Mouse (Mus musculus) olfactory bulb, adult 2 months (tissue): ENCODE measurements at regions not wholly inside any gene's neighbourhood (a gene's known extent, or its start where the extent isn't known, plus 50 kb on each side); places are given as distances from the start of the nearest gene placed in this dataset.

Experiments used
- H3K27ac ChIP-seq: fragments of 200-500 bp; 2 replicates; pipeline ENCODE4 v1.5.1; 2012; ENCODE audit warnings: low read depth, low read length; ENCODE audit not compliant: insufficient read depth
- H3K4me1 ChIP-seq: fragments of 200-500 bp; 2 replicates; pipeline ENCODE4 v1.6.1; 2012; ENCODE audit warnings: low read length; ENCODE audit not compliant: control insufficient read depth, insufficient read depth
- H3K4me3 ChIP-seq: fragments of 200-500 bp; 2 replicates; pipeline ENCODE4 v1.5.1; 2012; ENCODE audit warnings: mild to moderate bottlenecking, low read depth, low read length, moderate library complexity; ENCODE audit not compliant: insufficient read depth
- CTCF ChIP-seq: fragments of 200-500 bp; IDR thresholded peaks from 2 replicates; pipeline ENCODE4 v1.5.1; 2012; ENCODE audit warnings: low read depth, mild to moderate bottlenecking, low read length, moderate library complexity; ENCODE audit not compliant: insufficient read depth
- POLR2A ChIP-seq: fragments of 200-500 bp; IDR thresholded peaks from 2 replicates; pipeline ENCODE4 v1.6.1; 2012; ENCODE audit warnings: mild to moderate bottlenecking, low read depth, low read length, moderate library complexity; ENCODE audit not compliant: insufficient read depth
- WGBS: fragments of 180-500 bp; shearing (Covaris S2); methylation state at CpG from one replicate; pipeline ENCODE4 v1.1.7; 2018; 5-methylcytosine and 5-hydroxymethylcytosine counted together

DNA sequence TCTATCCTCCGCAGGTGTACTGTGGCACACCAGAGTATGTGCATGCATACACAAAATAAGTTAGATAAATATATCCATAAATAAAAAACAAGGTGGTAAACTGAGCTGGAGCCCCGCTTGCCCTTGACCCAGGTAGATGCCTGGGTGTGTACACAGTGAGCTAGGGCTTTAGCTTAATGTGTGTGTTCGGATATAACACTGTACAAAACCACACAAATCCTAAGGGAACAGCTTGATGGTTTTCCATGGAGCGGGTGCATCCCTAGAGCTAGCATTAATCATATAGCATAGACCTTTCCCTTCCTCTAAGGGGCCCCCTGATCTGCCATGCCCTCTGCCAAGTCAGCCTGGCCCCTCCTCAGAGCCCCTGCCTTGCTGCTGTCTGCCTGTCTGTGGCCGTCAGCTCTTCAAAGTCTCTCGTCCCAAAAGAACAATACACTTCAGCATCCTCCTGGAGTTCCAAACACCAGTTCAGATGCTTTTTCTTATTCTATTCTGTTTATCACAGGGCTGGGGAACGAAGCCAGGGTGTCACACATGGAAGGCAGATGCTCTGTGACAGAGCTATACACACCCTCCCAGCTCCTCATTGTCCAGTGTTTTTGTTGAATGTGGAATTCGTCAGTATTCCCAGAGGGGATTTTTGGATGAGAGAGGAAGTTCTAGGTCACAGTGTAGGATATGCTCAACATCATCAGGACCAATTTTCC, 230.1 kb downstream of the Prdm2 start:
- TF ChIP-seq POLR2A (no peak), CTCF (no peak)
- WGBS: 79% methylated on average over 8 of the region's 8 CpGs
- no peak overlapping the region for H3K4me3 ChIP-seq
- no peaks in the 10 kb centered on the region for H3K4me1 ChIP-seq
- H3K27ac ChIP-seq: no peak overlapping the region

DNA sequence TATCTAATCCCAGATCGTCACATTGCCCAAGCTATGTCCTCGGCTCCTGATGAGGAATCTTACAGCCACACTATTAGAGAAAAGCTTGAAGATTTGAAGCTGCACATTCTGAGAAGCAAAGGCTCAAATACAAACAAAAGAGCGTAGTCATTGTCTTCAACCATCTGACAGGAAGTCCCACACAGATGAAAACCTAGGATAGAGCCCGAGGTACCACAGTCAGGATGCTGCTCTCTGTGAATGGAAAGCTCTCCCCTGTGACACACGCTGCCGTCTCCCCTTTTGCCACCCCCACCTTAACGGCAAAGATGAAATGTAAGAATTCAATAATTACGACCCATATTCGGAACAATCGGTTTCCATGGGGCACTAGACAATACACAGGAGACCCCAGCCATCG, 237.2 kb downstream of the Prdm2 start:
- no peaks in the 10 kb centered on the region for H3K4me1 ChIP-seq
- TF ChIP-seq POLR2A: no peak
- no peak for TF ChIP-seq CTCF
- no peak overlapping the region for H3K4me3 ChIP-seq
- WGBS: 80% methylated on average over 11 of the region's 11 CpGs
- H3K27ac ChIP-seq: no peak overlapping the region

DNA sequence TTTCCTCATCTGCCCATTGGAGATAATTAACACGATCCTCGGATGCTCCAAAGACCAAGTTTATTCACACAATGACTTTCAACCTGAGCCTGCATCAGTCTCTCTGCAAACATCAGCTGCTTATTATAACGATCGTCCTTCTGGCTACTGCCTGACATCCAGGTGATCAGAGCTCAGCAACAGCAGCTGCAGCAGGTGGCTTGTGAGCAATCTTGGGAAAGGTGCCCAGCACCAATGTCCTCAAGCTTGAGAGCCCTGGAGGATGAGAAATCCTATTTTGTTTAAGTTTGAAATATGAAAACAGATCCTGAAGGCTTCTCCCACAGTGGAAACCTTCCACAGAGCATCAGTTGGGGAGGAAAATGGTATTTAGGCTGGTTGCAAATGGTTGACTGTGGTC, 242.8 kb downstream of the Prdm2 start:
- Histone ChIP-seq H3K4me1 (no peaks in the 10 kb centered on the region), H3K27ac (no peak overlapping the region), H3K4me3 (no peak overlapping the region)
- TF ChIP-seq POLR2A (no peak), CTCF (no peak)
- 86% methylated on average over 4 of the region's 4 CpGs for WGBS

DNA sequence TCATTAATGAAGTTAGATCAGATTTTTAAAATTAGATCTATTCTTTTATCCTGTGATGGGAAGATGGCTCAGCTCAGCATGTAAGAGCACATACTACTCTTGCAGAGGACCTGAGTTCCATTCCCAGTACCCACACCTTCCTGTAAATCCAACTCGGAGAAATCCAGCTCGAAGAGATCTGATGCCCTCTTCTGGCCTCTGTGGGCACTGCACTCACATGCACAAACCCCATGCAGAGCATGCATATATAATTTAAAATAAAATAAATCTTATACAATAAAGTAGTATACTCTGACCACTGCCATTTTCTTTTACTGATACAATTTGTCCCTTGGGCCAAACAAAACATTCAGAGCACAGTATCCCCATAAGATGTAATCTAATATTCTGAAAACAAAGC, 245.2 kb downstream of the Prdm2 start:
- TF ChIP-seq CTCF (no peak), POLR2A (no peak)
- H3K27ac ChIP-seq: no peak overlapping the region
- H3K4me1 ChIP-seq: no peaks in the 10 kb centered on the region
- 90% methylated on average over 2 of the region's 2 CpGs for WGBS
- H3K4me3 ChIP-seq: no peak overlapping the region

DNA sequence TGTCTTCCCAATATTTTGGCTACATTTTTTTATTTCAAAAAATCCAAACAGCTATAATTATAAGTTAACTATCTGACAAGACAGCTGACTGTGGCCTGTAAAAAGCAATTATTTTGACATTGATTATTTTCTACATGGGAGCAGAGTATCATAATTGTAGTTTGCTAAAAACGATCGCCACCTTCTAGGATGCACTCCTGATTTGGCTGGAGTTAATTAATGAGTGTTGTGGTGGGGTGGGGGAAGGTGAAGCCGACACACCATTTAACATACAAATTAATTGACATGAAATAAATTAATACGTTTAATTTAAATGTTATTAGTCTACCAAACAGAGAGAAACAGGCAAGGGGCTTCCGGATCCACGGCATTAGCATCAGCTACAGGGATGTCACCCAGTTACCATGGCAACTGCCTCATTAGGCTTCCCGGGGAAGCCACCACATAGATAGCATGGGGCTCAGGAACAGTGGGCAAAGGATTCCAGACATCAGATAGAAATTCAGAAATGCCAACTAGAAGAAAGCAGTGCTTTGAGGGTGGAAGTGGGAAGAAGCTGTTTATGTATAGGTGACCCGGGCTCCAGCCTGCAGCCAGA, 255.9 kb downstream of the Prdm2 start:
- 20% methylated on average over 8 of the region's 8 CpGs for WGBS
- no peak overlapping the region for H3K27ac ChIP-seq
- TF ChIP-seq POLR2A: no peak
- no peak for TF ChIP-seq CTCF
- H3K4me3 ChIP-seq: no peak overlapping the region
- peaks cover 11% of the 10 kb centered on the region for H3K4me1 ChIP-seq

DNA sequence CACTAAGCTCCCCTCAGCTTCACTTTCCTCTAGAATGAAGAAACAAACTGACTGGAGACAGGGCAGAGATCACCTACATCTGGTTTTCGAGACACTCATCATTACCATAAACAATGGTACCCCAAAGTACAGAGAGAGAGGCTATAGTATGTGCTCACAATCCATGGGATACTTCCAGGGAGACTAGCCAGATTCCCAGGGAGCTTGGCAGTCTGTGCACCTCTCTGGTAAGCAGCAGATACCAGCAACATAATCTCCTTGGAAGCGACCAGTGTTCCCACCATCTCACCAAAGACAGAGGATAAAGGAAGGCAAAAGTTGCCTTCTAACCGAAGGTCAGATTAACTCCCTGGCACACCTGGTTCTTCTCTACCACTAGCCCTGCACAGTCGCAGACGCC, 256.4 kb downstream of the Prdm2 start:
- Histone ChIP-seq H3K4me1 (peaks cover 11% of the 10 kb centered on the region), H3K27ac (no peak overlapping the region), H3K4me3 (no peak overlapping the region)
- 66% methylated on average over 5 of the region's 5 CpGs for WGBS
- no peak for TF ChIP-seq POLR2A
- no peak for TF ChIP-seq CTCF

DNA sequence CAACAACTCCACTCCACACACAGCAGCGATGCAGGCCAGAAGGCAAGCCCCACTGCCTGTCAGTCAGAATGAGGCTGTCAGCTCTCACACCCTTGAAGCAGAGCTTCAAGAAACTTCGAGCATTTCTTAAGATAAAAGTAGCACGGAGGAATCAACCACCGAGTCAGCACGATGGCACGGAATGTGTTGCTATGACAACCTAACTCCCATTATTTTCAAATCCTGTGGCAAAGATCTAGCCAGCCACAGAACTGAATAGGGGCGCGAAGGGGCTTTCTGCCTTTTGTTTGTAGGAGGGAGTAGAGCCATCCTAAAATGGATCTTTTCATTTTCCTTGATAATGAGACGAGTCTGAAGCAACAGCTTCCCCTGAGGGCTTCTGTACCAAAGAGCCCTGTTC, 259.1 kb downstream of the Prdm2 start:
- Histone ChIP-seq H3K27ac (no peak overlapping the region), H3K4me3 (no peak overlapping the region), H3K4me1 (peaks cover 11% of the 10 kb centered on the region)
- WGBS: 16% methylated on average over 9 of the region's 9 CpGs
- TF ChIP-seq CTCF (no peak), POLR2A (no peak)

DNA sequence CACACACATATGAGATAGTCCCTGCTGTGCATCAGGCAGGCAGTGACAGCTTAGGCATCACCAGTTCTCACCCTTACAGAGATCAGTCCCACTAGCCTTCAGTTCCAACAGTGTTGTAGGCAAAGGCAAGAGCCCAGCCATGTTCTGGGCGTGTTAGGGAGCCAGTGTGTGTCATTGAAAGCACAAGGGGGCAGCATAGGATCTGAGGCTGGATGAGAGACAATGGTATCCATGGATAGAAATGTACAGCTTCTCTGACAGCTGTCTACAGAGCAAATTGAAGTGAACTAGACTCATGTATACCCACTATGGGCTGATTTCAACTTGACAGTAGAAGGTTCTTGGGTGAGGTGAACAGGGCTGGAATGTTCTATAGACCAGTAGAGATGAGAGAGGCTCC, 259.9 kb downstream of the Prdm2 start:
- H3K4me3 ChIP-seq: no peak overlapping the region
- WGBS: 83% methylated on average over 1 of the region's 1 CpGs
- TF ChIP-seq CTCF (no peak), POLR2A (no peak)
- H3K4me1 ChIP-seq: peaks cover 11% of the 10 kb centered on the region
- no peak overlapping the region for H3K27ac ChIP-seq

DNA sequence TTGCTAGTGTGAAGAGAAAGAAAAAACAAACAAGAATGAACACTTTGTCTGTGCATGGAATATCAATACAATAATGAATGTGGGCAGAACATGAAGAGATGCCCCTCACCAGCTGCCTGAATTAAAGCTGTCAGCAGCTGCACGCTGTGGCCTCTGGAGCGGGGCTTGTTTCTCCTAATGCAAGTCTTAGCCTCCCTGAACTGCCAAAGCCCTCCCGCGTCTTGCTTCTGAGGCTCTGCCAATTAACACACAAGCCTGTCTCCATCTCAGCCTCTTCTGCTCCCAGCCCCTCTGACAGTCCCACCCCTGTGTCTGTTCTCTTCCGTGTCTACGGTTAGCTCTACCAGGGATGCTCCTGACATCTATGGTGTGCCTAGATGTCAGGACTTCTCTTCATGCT, 265.1 kb downstream of the Prdm2 start:
- TF ChIP-seq CTCF: no peak
- no peak for TF ChIP-seq POLR2A
- H3K4me1 ChIP-seq: no peaks in the 10 kb centered on the region
- H3K4me3 ChIP-seq: no peak overlapping the region
- 59% methylated on average over 6 of the region's 6 CpGs for WGBS
- H3K27ac ChIP-seq: no peak overlapping the region

DNA sequence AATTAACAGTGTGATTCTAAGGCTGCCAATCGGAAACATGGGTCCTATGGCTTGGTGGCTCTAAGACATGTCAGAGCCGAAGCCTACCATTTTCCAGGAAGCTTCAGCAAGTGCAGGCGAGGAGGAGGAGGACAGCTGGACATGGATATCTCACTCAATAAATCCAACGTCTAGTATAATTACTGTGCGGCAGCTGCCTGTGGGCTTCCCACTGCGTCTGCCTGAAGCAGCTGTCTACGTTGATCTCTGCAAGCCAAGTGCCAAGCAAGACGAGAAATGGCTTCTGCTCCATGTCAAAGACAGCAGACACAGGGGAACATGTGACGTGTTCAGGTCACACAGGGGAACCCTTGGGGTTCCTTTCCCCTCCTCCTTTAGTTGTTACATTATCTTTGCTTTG, 279.2 kb downstream of the Prdm2 start:
- TF ChIP-seq POLR2A (no peak), CTCF (no peak)
- Histone ChIP-seq H3K4me1 (no peaks in the 10 kb centered on the region), H3K4me3 (no peak overlapping the region), H3K27ac (no peak overlapping the region)
- 72% methylated on average over 9 of the region's 9 CpGs for WGBS
